Mouse (Mus musculus) intestine, embryonic 15.5 days (tissue): ENCODE results near the gene Cspg5. TPM values are rescaled to one million over a fixed set of nuclear protein-coding genes. Genes with fewer than 3 reads are reported as not detected.
A peak's percentile ranks its signal among the peaks of the same experiment; 100 is the strongest.

Experiments used
- ATAC-seq: fragments of 200-750 bp; cut with Nextera tagmentation; 2 replicates; pipeline ENCODE4 v1.8.0; 2017; ENCODE audit warnings: moderate TSS enrichment, moderate library complexity
- H3K27ac ChIP-seq: fragments of 300-500 bp; sonication (generic); 2 replicates; pipeline ENCODE4 v1.5.1; 2015; ENCODE audit warnings: mild to moderate bottlenecking, inconsistent platforms
- H3K27me3 ChIP-seq: fragments of 300-500 bp; sonication (generic); replicated peaks from 2 replicates; pipeline ENCODE4 v1.6.1; 2015; ENCODE audit warnings: inconsistent platforms
- H3K36me3 ChIP-seq: fragments of 300-500 bp; sonication (generic); 2 replicates; pipeline ENCODE4 v1.6.1; 2015; ENCODE audit warnings: inconsistent platforms
- H3K4me1 ChIP-seq: fragments of 300-500 bp; sonication (generic); replicated peaks from 2 replicates; pipeline ENCODE4 v1.6.1; 2015; ENCODE audit warnings: inconsistent platforms
- H3K4me2 ChIP-seq: fragments of 300-500 bp; sonication (generic); replicated peaks from 2 replicates; pipeline ENCODE4 v1.6.1; 2015; ENCODE audit warnings: mild to moderate bottlenecking, inconsistent platforms
- H3K4me3 ChIP-seq: fragments of 300-500 bp; sonication (generic); replicated peaks from 2 replicates; pipeline ENCODE4 v1.5.1; 2015; ENCODE audit warnings: inconsistent platforms
- H3K9ac ChIP-seq: fragments of 300-500 bp; sonication (generic); 2 replicates; pipeline ENCODE4 v1.6.1; 2015; ENCODE audit warnings: inconsistent platforms
- H3K9me3 ChIP-seq: fragments of 300-500 bp; sonication (generic); 2 replicates; pipeline ENCODE4 v1.6.1; 2016; ENCODE audit warnings: inconsistent platforms
- WGBS: fragments of 180-500 bp; shearing (Covaris S2); methylation state at CpG from one replicate; pipeline ENCODE4 v1.1.7; 2015; 5-methylcytosine and 5-hydroxymethylcytosine counted together
- polyA plus RNA-seq: library from polyadenylated mRNA; unstranded; fragments of >200 nt; fragmentation: Nextera tagmentation; extraction: Ambion mirVana; gene quantifications from 2 replicates; pipeline ENCODE4 v1.2.1, GENCODE M21; 2015

Cspg5 gene
- polyA plus RNA-seq, 1 experiment from 2014 or later = 4.6 TPM

DNA sequence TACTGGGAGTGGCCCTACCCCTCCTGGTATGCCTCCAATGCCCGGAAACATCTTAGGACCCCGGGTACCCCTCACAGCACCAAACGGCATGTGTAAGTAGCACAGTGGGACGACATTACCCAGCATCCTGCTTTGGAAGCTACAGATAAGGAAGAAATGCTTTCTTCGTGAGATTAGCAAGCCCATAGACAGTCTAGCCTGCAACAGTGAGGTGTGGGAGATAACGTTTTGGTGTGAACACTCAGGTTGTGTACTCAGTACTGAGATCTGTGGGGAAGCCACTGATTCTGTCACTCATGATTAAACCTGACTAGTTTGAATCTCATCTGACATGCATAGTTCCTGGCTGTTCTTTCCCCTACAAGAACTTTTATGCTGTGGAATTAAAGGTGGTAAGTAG lies 8.6 kb upstream of the Cspg5 start:
- no peak for ATAC-seq
- Histone ChIP-seq H3K9me3 (no peaks in the 10 kb centered on the region), H3K9ac (no peak overlapping the region), H3K4me1 (no peaks in the 10 kb centered on the region), H3K36me3 (peaks cover 39% of the 10 kb centered on the region), H3K27me3 (no peaks in the 10 kb centered on the region), H3K4me3 (no peak overlapping the region), H3K4me2 (no peak overlapping the region), H3K27ac (no peak overlapping the region)
- 97% methylated on average over 6 of the region's 6 CpGs for WGBS

DNA sequence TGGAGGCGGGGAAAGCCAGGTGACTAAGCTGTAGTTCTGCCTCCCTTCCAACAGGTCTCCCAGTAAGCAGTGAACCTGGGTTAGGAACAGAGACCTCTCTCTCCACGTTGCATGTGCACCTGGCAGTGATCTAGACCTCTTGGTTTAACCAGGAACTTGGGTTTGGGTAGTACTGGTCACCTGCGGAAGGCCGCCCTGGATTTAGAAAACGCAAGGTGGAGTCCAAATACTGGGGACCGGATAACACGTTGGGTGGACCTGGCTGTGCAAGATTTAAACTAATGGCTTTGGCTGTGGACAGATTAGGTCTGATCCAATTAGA lies 945 bp downstream of the Cspg5 start:
- Histone ChIP-seq H3K9ac (0 out of 2 replicates have a peak overlapping the region, but pooled peaks have one; percentile 36), H3K27ac (no peak overlapping the region), H3K4me2 (peak overlapping the region; percentile 99), H3K9me3 (no peaks in the 10 kb centered on the region), H3K4me3 (peak overlapping the region; percentile 60), H3K36me3 (no peaks in the 10 kb centered on the region), H3K27me3 (peaks cover 14% of the 10 kb centered on the region), H3K4me1 (peaks cover 12% of the 10 kb centered on the region)
- WGBS = 17% methylated on average over 7 of the region's 7 CpGs
- 0 out of 2 replicates have a peak, but pooled peaks have one; percentile 16 for ATAC-seq

DNA sequence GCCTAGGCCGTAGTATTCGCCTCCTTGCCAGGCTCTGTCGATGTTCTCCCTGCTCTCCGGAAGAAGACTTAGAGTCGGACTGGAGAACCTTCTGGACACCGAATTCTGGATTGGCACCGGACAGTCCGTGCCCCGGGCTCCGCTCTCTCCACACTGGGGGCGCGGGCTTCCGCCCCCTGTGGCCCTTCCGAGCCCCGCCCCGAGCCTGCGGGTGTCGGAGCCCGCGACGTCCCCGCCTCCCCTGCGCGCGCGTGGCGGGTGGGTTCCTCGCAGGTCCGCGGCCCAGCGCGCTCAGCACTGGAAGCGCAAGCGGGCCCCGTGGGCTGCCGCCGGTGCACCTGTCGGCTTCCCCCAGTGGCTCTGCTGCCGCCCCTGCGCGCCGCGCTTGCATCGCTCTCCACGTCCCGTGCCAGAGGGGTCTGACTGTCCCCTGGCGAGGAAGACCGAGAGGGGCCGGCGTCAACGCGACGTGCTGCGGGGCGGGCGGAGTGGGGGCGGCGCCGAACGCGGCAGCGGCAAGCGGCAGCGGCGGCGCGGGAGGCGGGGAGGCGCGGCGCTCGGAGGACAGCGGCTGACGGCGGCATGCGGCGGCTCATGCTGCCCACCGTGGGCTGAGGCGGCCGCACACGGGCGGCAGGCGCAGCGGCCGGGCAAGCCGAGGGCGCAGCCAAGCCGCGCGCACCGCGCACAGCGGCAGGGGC lies 1.5 kb downstream of the Cspg5 start:
- Histone ChIP-seq H3K4me1 (peaks cover 17% of the 10 kb centered on the region), H3K27me3 (peaks cover 14% of the 10 kb centered on the region), H3K36me3 (no peaks in the 10 kb centered on the region), H3K9me3 (no peaks in the 10 kb centered on the region), H3K4me2 (peak overlapping the region; percentile 99), H3K4me3 (peak overlapping the region; percentile 60), H3K27ac (no peak overlapping the region), H3K9ac (peak overlapping the region; percentile 36)
- under 1% methylated on average over 88 of the region's 93 CpGs for WGBS
- peak; percentile 55 for ATAC-seq

DNA sequence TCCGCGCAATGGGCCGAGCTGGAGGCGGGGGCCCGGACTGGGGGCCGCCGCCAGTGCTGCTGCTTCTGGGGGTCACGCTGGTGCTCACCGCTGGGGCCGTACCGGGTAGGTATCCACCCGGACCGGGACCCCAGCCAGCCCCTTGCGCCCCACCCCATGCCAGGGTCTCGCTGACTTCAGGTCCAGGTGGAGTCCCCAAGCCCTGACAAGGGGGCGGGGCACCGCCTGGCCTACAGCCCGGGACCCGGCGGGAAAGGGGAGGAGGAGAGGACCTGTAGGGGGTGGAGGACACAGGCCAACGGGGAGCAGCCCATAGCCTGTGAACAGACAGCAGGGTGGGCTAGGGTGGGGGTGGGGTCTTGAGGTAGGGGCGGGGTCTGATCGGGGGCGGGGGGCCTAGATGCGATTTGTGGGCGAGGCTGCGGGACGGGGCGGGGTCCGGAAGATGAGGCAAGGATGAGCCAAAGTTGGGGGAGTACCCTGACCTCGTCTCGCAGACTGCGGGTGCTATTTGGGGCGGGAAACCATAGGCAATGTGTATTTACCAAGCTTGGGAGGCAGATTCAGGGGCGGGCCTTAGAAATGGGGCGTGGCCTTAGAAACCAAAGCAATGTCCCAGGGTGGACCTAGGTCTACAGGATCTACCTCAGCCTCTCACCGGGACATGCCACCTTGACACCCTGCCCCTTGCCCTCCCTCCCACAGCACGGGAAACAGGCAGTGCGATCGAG lies 2.2 kb downstream of the Cspg5 start:
- Histone ChIP-seq H3K27me3 (peaks cover 14% of the 10 kb centered on the region), H3K4me1 (peaks cover 20% of the 10 kb centered on the region), H3K4me2 (peak overlapping the region; percentile 99), H3K9ac (peak overlapping the region; percentile 36), H3K4me3 (peak overlapping the region; percentile 60), H3K9me3 (no peaks in the 10 kb centered on the region), H3K27ac (no peak overlapping the region), H3K36me3 (no peaks in the 10 kb centered on the region)
- WGBS = 1% methylated on average over 40 of the region's 40 CpGs
- peak; percentile 82 for ATAC-seq

DNA sequence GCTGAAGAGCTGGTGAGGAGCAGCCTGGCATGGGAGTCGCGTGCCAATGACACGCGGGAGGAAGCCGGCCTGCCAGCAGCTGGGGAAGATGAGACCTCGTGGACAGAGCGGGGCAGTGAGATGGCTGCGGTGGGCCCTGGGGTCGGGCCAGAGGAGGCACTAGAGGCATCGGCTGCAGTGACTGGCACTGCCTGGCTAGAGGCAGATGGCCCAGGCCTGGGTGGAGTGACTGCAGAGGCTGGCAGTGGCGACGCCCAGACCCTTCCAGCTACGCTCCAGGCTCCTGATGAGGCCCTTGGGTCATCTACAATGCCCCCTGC lies 2.7 kb downstream of the Cspg5 start:
- H3K9ac ChIP-seq = peak overlapping the region; percentile 17; the same call in 1 of the 2 replicates
- peak overlapping the region; percentile 60 for H3K4me3 ChIP-seq
- H3K27ac ChIP-seq = no peak overlapping the region
- peak overlapping the region; percentile 99 for H3K4me2 ChIP-seq
- peaks cover 14% of the 10 kb centered on the region for H3K27me3 ChIP-seq
- no peaks in the 10 kb centered on the region for H3K36me3 ChIP-seq
- no peaks in the 10 kb centered on the region for H3K9me3 ChIP-seq
- WGBS = 43% methylated on average over 13 of the region's 13 CpGs
- H3K4me1 ChIP-seq = peaks cover 20% of the 10 kb centered on the region
- peak; percentile 4; the same call in 1 of the 2 replicates for ATAC-seq

DNA sequence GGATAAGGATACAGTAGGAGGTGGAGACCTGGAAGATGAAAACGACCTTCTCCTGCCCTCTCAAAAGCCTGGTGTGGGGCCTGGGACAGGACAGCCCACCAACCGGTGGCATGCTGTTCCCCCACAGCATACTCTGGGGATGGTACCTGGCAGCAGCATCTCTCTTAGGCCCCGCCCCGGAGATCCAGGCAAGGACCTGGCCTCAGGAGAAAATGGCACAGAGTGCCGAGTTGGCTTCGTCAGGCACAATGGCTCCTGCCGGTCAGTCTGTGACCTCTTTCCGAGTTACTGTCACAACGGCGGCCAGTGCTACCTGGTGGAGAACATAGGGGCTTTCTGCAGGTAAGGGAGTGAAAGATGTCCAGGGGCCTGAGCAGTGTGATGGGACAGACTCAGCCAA lies 3.5 kb downstream of the Cspg5 start:
- ATAC-seq = no peak

DNA sequence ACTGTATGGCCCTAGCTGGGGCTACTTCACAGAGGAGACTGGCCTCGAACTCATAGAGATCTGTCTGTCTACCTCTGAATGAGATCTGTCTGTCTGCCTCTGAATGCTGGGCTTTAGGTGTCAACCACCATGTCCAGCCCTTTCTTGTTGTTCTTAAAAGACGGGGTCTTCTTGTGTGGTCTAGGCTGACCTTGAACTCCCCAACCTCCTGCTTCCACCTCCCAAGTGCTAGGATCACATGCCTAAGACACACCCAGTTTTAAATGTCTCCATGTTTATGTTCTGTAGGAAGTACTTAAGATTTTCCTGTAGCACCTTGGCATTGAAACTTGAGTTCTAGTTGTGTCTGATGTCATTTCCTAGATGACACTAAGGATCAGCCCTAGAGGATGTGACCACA lies 5.3 kb downstream of the Cspg5 start:
- no peak for ATAC-seq
- no peaks in the 10 kb centered on the region for H3K36me3 ChIP-seq
- no peak overlapping the region for H3K4me3 ChIP-seq
- peaks cover 10% of the 10 kb centered on the region for H3K27me3 ChIP-seq
- H3K4me1 ChIP-seq = peaks cover 20% of the 10 kb centered on the region
- H3K9me3 ChIP-seq = no peaks in the 10 kb centered on the region
- H3K9ac ChIP-seq = no peak overlapping the region
- H3K4me2 ChIP-seq = no peak overlapping the region
- H3K27ac ChIP-seq = no peak overlapping the region
- WGBS = 86% methylated on average over 2 of the region's 2 CpGs

More for the DNA sequence above, 3.5 kb downstream of the Cspg5 start:
- H3K9ac ChIP-seq = no peak overlapping the region
- H3K27me3 ChIP-seq = peaks cover 14% of the 10 kb centered on the region
- WGBS = 87% methylated on average over 10 of the region's 10 CpGs
- peaks cover 20% of the 10 kb centered on the region for H3K4me1 ChIP-seq
- no peak overlapping the region for H3K4me2 ChIP-seq
- no peaks in the 10 kb centered on the region for H3K36me3 ChIP-seq
- no peaks in the 10 kb centered on the region for H3K9me3 ChIP-seq
- no peak overlapping the region for H3K4me3 ChIP-seq
- H3K27ac ChIP-seq = no peak overlapping the region

DNA sequence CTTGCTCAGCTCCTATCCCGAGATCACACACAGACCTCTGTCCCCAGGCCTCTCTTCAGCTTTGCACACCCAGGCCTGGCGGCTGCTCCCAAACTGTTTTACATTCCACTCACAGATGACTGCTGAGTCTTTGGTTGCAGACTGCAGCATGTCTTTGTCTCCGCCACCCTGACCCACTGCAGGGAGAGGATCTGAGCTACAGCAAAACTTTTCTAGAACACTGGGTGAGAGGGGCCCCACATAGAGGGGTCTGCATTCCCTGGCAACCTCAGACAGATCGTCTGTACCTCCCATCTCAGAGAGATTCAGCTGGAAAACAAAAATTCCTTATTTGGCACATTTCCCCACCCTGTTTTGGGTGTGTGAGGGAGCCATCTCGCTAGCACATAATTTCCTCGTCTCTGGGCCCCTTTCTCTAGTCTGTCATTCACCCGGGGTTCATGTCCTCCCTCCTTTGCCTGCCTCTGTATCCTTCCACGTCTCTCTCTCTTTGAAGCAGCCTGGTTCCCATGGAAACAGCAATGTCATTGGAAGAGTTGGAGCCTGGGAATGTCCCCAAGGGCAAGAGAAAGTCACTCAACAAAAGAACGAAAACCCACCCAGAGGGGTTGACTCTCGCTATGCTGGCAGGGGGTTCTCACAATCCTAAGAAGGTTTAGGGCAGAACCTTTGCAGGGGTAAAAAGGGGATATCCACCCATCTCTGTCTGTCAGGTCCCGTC lies 6.4 kb downstream of the Cspg5 start:
- no peaks in the 10 kb centered on the region for H3K9me3 ChIP-seq
- peak overlapping the region; percentile 18 for H3K4me2 ChIP-seq
- H3K4me1 ChIP-seq = peaks cover 15% of the 10 kb centered on the region
- no peak overlapping the region for H3K9ac ChIP-seq
- WGBS = 26% methylated on average over 11 of the region's 11 CpGs
- H3K27ac ChIP-seq = peak overlapping the region; percentile 81
- peaks cover 6% of the 10 kb centered on the region; the same call in 1 of the 2 replicates for H3K27me3 ChIP-seq
- H3K36me3 ChIP-seq = no peaks in the 10 kb centered on the region
- no peak for ATAC-seq
- no peak overlapping the region for H3K4me3 ChIP-seq

DNA sequence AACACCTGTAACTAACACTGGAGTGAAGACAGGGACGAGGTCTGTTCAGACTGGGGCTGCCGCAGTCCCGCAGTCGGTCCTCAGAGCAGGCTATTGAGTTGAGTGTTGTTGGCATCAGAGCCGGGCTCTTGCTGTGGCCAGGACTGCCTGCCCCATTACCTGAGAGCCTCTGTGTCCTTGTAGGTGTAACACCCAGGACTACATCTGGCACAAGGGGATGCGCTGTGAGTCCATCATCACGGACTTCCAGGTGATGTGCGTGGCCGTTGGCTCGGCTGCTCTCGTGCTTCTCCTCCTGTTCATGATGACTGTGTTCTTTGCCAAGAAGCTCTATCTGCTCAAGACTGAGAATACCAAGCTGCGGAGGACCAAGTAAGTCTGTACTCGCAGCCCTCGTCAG lies 7.2 kb downstream of the Cspg5 start:
- Histone ChIP-seq H3K4me2 (no peak overlapping the region), H3K9me3 (no peaks in the 10 kb centered on the region), H3K36me3 (no peaks in the 10 kb centered on the region), H3K4me3 (no peak overlapping the region), H3K9ac (no peak overlapping the region), H3K27ac (no peak overlapping the region), H3K4me1 (peaks cover 15% of the 10 kb centered on the region), H3K27me3 (0 out of 2 replicates have a peak, but pooled peaks cover 2% of the 10 kb centered on the region)
- 90% methylated on average over 14 of the region's 14 CpGs for WGBS
- no peak for ATAC-seq

DNA sequence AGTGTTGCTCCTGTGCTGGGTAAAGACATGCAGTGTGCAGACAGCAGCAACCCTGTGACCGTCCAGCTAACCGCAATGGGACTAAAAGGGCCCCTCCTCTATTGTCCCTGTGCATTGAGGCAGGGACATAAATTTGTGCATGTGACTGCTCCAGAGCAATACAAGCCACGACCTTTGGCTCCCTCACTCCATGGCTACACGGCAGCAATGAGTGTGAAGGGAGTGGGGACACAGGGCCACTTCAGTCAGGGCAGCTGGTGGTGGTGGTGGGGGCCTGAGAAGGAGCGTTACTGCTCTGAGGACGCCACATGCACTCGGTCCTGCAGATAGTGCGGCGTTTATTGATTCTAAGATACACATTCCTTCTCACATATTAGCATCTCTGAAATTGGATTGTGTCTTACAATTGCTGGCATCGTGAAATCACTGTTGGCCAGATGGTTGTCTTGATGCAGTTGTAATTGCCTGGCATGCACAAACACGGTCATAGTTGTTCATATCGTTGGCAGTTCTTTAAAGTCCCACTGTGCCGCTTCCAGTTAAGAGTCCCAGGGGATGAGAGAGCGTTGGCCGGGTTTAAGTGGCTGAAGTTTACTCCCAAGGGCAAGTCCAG lies 11.9 kb downstream of the Cspg5 start:
- H3K4me3 ChIP-seq = no peak overlapping the region
- H3K9me3 ChIP-seq = no peaks in the 10 kb centered on the region
- no peak overlapping the region for H3K4me2 ChIP-seq
- H3K9ac ChIP-seq = no peak overlapping the region
- no peaks in the 10 kb centered on the region for H3K27me3 ChIP-seq
- 58% methylated on average over 15 of the region's 15 CpGs for WGBS
- no peak overlapping the region for H3K27ac ChIP-seq
- H3K4me1 ChIP-seq = no peaks in the 10 kb centered on the region
- peak; percentile 83 for ATAC-seq
- no peaks in the 10 kb centered on the region for H3K36me3 ChIP-seq

DNA sequence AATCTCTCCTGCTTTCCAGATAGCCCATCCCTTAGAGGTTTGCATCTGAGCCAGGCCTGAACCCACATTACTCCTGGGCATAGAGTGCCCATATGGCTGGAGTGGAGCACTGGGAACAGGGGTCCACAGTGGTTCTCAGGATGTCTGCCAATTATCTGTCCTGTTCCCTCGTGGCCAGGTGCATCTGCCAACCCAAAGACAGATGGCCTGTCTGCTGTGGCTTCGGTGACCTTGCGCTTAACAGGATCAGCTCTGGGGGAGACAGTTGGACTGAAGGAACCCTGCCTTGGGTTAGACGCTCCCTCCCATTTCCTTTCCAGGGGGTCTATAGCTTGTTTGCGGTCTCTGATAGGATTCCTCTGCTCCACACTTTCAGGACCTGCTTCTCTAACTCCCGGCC lies 15.1 kb downstream of the Cspg5 start:
- H3K36me3 ChIP-seq = no peaks in the 10 kb centered on the region
- no peak overlapping the region for H3K4me2 ChIP-seq
- no peaks in the 10 kb centered on the region for H3K4me1 ChIP-seq
- no peaks in the 10 kb centered on the region for H3K9me3 ChIP-seq
- no peaks in the 10 kb centered on the region for H3K27me3 ChIP-seq
- no peak overlapping the region for H3K9ac ChIP-seq
- 77% methylated on average over 6 of the region's 6 CpGs for WGBS
- no peak for ATAC-seq
- H3K4me3 ChIP-seq = no peak overlapping the region
- H3K27ac ChIP-seq = no peak overlapping the region

DNA sequence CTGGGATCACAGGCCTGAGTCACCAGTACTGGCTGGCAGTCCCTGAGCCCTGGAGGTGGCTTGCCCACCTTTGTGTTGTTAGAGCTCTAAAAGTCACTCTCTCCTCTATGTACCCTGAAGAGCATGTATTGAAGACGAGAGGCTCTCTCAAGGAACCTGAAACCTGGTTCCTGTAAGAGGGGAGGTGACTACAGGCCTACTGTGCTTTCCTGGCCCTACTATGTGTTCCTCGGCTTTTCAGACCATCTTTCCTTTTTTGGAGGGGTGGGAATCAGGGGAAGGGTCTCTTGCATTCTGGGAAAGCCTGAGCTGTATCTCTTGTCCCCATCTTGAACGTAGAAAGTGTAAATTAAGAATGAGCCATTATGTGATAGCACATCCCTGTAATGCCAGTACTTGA lies 15.5 kb downstream of the Cspg5 start:
- H3K27ac ChIP-seq = no peak overlapping the region
- 77% methylated on average over 3 of the region's 3 CpGs for WGBS
- H3K9me3 ChIP-seq = no peaks in the 10 kb centered on the region
- no peak for ATAC-seq
- no peaks in the 10 kb centered on the region for H3K27me3 ChIP-seq
- H3K4me1 ChIP-seq = no peaks in the 10 kb centered on the region
- H3K9ac ChIP-seq = no peak overlapping the region
- H3K4me3 ChIP-seq = no peak overlapping the region
- no peaks in the 10 kb centered on the region for H3K36me3 ChIP-seq
- no peak overlapping the region for H3K4me2 ChIP-seq
